Mouse (Mus musculus): ENCODE data around the gene Rnf216. TPM values are rescaled to one million over a fixed set of nuclear protein-coding genes. Genes with fewer than 3 reads are reported as not detected.
A peak's percentile ranks its signal among the peaks of the same experiment; 100 is the strongest.

The Rnf216 gene
- total RNA-seq, 2 experiments from 2014 or later: 45.1 to 45.2 TPM

GRCm38 (mm10) chr5:142961881-142962443 is 150.8 kb downstream of the Rnf216 start:
- DNase-seq (ENCODE audit: low spot score in 2 of 2): peak; percentile 38

DNA sequence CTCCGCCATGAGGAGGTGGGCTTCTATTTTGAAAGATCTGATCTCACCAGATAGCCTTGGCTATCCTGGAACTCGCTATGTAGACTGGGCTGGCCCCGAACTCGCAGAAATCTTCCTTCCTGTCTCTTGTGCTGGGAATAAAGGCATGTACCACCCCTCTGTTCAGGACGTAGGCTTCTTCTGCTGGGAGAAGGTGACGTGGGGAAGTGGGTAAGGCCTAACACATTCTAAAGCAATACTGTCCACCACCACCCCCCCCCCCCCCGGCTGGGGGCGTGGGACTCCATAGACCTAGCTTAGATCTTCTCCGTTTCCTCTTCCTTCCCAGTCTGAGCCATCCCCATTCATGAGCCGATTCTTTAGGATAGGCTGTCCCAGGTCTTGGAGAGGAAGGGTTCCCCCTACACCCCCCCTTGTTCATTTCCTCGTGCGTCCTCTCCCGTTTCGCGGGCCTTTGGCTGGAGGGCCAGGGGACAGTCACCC is 151.4 kb downstream of the Rnf216 start:
- peak in 1 of 2 experiments; percentile 11 for DNase-seq (ENCODE audit: low spot score in 2 of 2)

- peak in 1 of 2 experiments; percentile 22 for DNase-seq (ENCODE audit: low spot score in 2 of 2)
Measured at GRCm38 (mm10) chr5:142960775-142961271, 152.0 kb downstream of the Rnf216 start.

GRCm38 (mm10) chr5:142959576-142960556 is 152.9 kb downstream of the Rnf216 start, which contains the start of gene Fscn1:
Gene Fscn1 (plus strand): TSS chr5:142960343.
- DNase-seq (ENCODE audit: low spot score in 2 of 2): peak; percentile 91 to 95

DNA sequence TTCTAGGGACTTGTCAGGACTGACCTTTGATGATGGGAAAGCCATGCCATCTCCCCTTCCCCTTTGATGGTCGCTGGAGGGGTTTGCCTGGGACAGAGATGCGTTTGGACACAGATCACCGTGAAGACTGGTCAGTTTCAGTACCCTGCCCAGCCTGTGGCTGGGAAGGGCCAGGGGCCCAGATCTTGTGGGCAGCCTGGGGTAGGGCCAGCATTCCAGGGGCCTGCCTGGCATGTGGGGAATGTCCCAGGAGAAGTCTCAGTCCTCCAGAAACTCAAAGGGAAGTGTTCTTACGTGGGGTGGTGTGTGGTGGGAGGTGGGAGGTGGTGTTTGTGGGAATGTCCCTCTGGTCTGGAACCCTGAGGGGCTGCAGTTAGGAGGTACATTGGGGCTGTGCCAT is 153.6 kb downstream of the Rnf216 start:
- DNase-seq (ENCODE audit: low spot score in 2 of 2): no peak

GRCm38 (mm10) chr5:142958464-142958863 is 154.3 kb downstream of the Rnf216 start:
- DNase-seq (ENCODE audit: low spot score in 2 of 2): no peak

- no peak for DNase-seq (ENCODE audit: low spot score in 2 of 2)
Measured at GRCm38 (mm10) chr5:142956956-142957703, 155.7 kb downstream of the Rnf216 start.

GRCm38 (mm10) chr5:142953641-142954040 is 159.2 kb downstream of the Rnf216 start:
- DNase-seq (ENCODE audit: low spot score in 2 of 2): no peak

DNA sequence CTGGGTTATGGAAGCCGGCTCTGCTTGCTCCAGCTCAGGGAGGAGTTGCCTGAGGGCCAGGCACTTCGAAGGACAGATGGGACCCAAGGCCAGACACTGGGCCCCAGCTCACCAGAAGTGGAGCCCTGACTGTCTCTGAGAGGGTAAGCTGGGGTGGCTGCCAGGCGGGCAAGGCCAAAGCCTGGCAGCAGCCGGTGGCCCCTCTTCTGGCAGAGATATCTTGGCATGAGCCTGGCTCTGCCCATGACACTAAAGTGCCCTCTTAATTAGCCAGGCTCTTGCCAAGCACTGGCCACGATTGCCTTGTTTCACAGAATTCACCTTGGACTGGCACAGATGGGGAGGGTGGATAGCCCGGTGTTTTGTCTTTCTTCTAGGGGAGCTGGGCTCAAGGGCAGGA is 162.4 kb downstream of the Rnf216 start:
- no peak for DNase-seq (ENCODE audit: low spot score in 2 of 2)

DNA sequence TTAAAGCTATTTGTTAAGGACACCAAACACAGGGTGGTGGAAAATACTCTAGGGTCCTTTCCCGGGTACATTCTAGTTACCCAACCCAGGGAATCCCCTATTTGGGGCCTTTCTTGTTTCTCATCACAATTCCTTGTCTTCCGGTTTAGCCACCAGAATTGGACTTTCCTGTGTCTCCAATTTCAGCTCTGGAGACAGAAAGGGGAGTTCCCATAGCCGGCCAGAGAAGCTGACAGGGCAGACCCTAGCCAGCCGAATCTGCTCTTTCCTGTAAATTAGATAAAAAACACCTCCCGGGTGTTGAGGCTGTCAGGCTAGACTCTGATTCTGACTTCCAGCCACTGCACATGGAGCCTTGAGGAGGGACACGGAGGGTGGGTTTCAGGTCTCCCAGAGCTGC is 163.2 kb downstream of the Rnf216 start:
- no peak for DNase-seq (ENCODE audit: low spot score in 2 of 2)

- no peak for DNase-seq (ENCODE audit: low spot score in 2 of 2)
Measured at GRCm38 (mm10) chr5:142947460-142947859, 165.3 kb downstream of the Rnf216 start.

GRCm38 (mm10) chr5:142944979-142945682 is 167.7 kb downstream of the Rnf216 start:
- DNase-seq (ENCODE audit: low spot score in 2 of 2): no peak

Small RNA genes lying within 50 kb of the gene (microRNA-seq; reads per million reads assigned to microRNA genes)
- gene Gm44405: 0 reads per million in 2 experiments

Other genes with a start within 250 kb of the Rnf216 start
- gene Fbxl18, start 217.6 kb downstream of the Rnf216 start, total RNA-seq (2021): 10 to 100 TPM; 28.7 to 28.8 TPM
- gene Actb, start 206.2 kb downstream of the Rnf216 start, total RNA-seq (2021): 1,000 to 10,000 TPM; 2,346 to 2,379 TPM
- 100 to 1,000 TPM; 280 to 311 TPM for gene Fscn1, start 152.7 kb downstream of the Rnf216 start, total RNA-seq (2021)
- under 1 TPM; 0.07 to 0.23 TPM for gene Olfr718-ps1, start 34.6 kb upstream of the Rnf216 start, total RNA-seq (2021)
- 10 to 100 TPM; 11.8 to 13.6 TPM for gene Rbak, start 67.8 kb upstream of the Rnf216 start, total RNA-seq (2021)
- not detected for gene Spdye4b, start 68.0 kb upstream of the Rnf216 start, total RNA-seq (2021)
- gene Spdye4a, start 113.9 kb upstream of the Rnf216 start, total RNA-seq (2021): not detected
- gene Zfp12, start 122.2 kb upstream of the Rnf216 start, total RNA-seq (2021): 10 to 100 TPM; 32.1 to 34.7 TPM
- gene Zfp316, start 157.0 kb upstream of the Rnf216 start, total RNA-seq (2021): 10 to 100 TPM; 22.3 to 25.3 TPM
- gene Zfp853, start 180.6 kb upstream of the Rnf216 start, total RNA-seq (2021): 1 to 10 TPM; 4.1 to 4.4 TPM
- 10 to 100 TPM; 25.4 to 27.7 TPM for gene E130309D02Rik, start 202.4 kb upstream of the Rnf216 start, total RNA-seq (2021)
- 10 to 100 TPM; 37.1 to 41.7 TPM for gene Zdhhc4, start 216.3 kb upstream of the Rnf216 start, total RNA-seq (2021)
- gene Grid2ip, start 244.3 kb upstream of the Rnf216 start, total RNA-seq (2021): 1 to 10 TPM; 3.9 to 4.0 TPM